Mouse (Mus musculus): ENCODE measurements around the gene Sirt3.

The Sirt3 gene

GRCm38 (mm10) chr7:140881696-140882468 lies at the start of gene Sirt3, which contains the start of gene Psmd13:
TSS of gene Sirt3 (minus strand) at chr7:140882309.
TSS of gene Psmd13 (plus strand) at chr7:140881968.
- peak; percentile 94 for DNase-seq (ENCODE audit: low read depth)

- DNase-seq (ENCODE audit: low read depth) = no peak
Observed at GRCm38 (mm10) chr7:140927181-140927580, 45.1 kb upstream of the Sirt3 start.

- no peak for DNase-seq (ENCODE audit: low read depth)
Observed at GRCm38 (mm10) chr7:140923070-140923775, 41.1 kb upstream of the Sirt3 start.

- DNase-seq (ENCODE audit: low read depth) = no peak
Observed at GRCm38 (mm10) chr7:140922398-140923069, 40.4 kb upstream of the Sirt3 start.

GRCm38 (mm10) chr7:140921225-140921975 lies 39.3 kb upstream of the Sirt3 start:
- no peak for DNase-seq (ENCODE audit: low read depth)

- no peak for DNase-seq (ENCODE audit: low read depth)
Observed at GRCm38 (mm10) chr7:140920418-140921029, 38.4 kb upstream of the Sirt3 start, which contains the start of gene Nlrp6. TSS of gene Nlrp6 (plus strand) at chr7:140920902.

- DNase-seq (ENCODE audit: low read depth) = no peak
Observed at GRCm38 (mm10) chr7:140919911-140920310, 37.8 kb upstream of the Sirt3 start.

- DNase-seq (ENCODE audit: low read depth) = no peak
Observed at GRCm38 (mm10) chr7:140914031-140914690, 32.1 kb upstream of the Sirt3 start.

GRCm38 (mm10) chr7:140912846-140913482 lies 30.9 kb upstream of the Sirt3 start:
- DNase-seq (ENCODE audit: low read depth) = no peak

- DNase-seq (ENCODE audit: low read depth) = no peak
Observed at GRCm38 (mm10) chr7:140912293-140912692, 30.2 kb upstream of the Sirt3 start.

GRCm38 (mm10) chr7:140908634-140909107 lies 26.6 kb upstream of the Sirt3 start:
- peak; percentile 81 for DNase-seq (ENCODE audit: low read depth)

GRCm38 (mm10) chr7:140908181-140908580 lies 26.1 kb upstream of the Sirt3 start:
- peak; percentile 28 for DNase-seq (ENCODE audit: low read depth)

GRCm38 (mm10) chr7:140907697-140908096 lies 25.6 kb upstream of the Sirt3 start:
- DNase-seq (ENCODE audit: low read depth) = no peak

- DNase-seq (ENCODE audit: low read depth) = peak; percentile 56
Observed at GRCm38 (mm10) chr7:140907131-140907530, 25.0 kb upstream of the Sirt3 start.

GRCm38 (mm10) chr7:140905642-140906081 lies 23.6 kb upstream of the Sirt3 start:
- DNase-seq (ENCODE audit: low read depth) = no peak

- peak; percentile 69 for DNase-seq (ENCODE audit: low read depth)
Observed at GRCm38 (mm10) chr7:140903212-140903611, 21.1 kb upstream of the Sirt3 start.

GRCm38 (mm10) chr7:140902036-140902875 lies 20.1 kb upstream of the Sirt3 start:
- no peak for DNase-seq (ENCODE audit: low read depth)

GRCm38 (mm10) chr7:140900220-140900619 lies 18.1 kb upstream of the Sirt3 start, which contains the start of gene Cox8b:
TSS of gene Cox8b (minus strand) at chr7:140900446.
- no peak for DNase-seq (ENCODE audit: low read depth)

- DNase-seq (ENCODE audit: low read depth) = no peak
Observed at GRCm38 (mm10) chr7:140899121-140899520, 17.0 kb upstream of the Sirt3 start.
